Mouse (Mus musculus): ENCODE results near the gene Lrig3. TPM values are rescaled to one million over a fixed set of nuclear protein-coding genes. Genes with fewer than 3 reads are reported as not detected.

Gene Lrig3
- total RNA-seq, 2 experiments from 2014 or later: 1.8 to 2.4 TPM

DNA sequence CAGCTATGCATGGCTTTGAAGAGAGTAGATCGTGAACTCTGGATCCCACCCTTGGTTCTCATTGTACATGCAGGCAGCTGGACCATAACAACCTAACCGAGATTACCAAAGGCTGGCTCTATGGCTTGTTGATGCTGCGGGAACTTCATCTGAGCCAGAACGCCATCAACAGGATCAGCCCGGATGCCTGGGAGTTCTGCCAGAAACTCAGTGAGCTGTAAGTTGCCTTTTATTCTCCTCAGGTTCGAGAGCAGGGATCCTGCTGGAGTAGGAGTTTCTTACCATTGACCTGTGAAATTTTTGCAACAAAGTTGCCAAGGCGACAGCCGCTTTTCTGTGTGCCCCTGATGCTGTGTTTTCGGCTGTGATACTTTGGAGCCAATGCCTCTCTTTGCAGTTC, 31.0 kb downstream of the Lrig3 start:
- ATAC-seq (replicated peaks; ENCODE audit: poor library complexity): no peak

DNA sequence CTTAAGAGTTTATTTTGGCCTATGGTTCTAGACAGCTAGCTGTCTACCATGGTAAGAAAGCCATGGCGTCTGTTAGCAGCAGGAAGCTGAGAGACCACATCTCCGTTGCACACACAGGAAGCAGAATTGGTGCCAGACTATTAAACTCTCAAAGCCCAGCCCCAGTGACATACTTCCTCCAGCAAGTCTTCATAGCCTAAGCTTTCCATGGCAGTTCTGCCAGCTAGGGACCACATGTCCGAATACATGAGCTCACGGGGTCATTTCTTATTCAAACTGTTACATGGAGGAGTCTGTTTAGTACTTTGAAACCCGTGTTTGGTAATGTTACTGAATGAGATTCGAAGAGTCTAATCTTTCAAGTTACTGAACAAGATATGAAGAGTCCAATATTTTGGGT, 33.6 kb downstream of the Lrig3 start:
- ATAC-seq (replicated peaks; ENCODE audit: poor library complexity): no peak

DNA sequence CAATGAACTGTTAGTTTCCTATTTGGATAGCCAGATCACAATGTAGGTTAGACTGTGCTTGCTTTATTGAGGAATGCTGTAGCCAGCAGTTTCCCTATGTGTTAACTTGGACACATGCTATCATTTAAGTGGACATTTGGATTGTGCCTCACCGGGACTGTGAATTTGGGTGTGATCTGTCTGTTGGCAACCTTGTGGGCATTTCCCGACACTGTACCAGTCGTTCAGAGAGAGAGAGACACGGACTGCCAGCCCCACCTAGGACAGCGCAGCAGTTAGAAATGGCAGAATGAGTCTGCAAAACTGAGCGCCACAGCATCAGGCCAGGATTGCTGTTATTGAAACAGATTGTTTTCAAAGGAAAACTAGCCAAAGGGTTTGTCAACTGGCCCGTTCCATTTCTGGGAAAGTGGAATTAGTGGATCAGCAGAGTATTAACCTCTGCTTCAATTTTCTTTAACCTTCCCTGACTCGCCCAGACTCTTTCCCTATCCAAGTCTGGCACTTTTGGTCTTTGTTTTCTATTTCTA, 35.0 kb downstream of the Lrig3 start:
- ATAC-seq (replicated peaks; ENCODE audit: poor library complexity): no peak

DNA sequence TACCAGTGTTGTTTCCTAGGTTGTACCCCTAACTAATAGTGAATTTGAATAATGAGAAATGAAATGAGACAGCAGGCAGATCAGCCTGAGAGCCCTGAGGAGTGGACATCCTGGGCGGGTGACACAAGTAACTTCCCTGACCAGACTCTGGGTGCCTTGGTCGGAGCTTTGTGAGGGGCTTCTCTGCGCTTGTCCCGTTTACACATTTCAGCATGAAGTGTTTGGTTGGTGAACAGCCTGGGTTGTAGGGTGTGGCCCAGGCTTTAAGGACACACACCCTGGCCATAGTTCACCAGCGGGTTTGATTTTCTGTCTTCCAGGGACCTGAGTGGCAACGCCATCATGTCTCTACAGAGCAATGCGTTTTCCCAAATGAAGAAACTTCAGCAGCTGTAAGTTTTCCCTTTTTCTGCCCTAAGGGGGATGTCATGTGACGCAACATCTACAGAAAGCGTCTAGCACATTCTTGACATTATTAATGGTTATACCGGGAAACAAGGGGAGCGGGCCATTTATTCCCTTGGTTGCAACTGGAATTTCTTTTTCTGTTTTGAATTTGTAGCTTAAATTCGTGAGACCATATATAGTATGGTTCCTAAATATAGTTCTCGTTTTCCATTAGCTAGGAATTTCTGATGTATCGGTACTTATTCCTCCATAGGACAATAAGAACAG, 36.2 kb downstream of the Lrig3 start:
- no peak for ATAC-seq (replicated peaks; ENCODE audit: poor library complexity)

DNA sequence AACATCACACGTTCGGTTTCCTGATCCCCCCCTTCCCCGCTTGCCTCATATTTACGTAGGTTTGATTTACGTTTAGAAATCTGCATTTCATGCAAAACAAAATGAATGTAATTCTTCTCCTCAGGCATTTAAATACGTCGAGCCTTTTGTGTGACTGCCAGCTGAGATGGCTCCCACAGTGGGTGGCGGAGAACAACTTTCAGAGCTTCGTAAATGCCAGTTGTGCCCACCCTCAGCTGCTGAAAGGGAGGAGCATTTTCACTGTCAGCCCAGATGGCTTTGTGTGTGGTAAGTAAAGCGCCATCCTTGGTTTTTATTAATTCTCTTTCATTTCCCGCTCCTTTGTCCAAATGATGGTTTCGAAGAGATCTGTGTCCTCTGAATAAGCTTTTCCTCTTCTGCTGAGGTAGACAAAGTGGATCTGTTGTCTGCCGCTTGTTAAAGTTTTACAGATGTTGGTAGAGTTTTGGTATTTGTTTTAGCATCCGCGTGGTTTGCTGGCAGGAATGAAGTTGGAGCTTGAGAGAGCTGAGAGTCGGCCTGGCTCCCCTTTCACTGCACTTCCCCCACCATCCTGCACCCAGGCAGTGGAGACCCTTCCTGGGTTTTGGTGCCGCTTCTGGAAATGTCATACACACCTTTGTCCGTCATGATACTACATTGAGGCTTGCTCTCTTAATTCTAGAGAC, 37.0 kb downstream of the Lrig3 start:
- no peak for ATAC-seq (replicated peaks; ENCODE audit: poor library complexity)

DNA sequence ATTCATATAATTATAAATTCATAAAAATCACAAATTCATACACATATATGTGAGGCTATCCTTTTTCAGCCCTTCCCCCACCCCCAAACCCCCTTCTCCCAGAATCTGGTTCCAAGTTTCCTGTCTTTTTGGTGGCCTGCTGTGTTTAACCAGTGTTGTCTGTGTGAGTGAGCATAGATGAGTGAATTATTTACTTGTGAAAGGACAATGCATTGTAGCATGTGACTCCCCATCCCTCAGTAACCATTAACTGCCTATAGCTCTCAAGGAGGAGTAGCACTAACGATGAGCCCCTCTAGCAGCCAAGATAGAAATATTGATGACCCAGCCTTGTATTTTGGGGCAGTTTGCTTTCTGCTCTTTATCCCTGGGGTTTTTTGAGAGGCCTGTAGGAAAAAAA, 37.9 kb downstream of the Lrig3 start:
- ATAC-seq (replicated peaks; ENCODE audit: poor library complexity): no peak

DNA sequence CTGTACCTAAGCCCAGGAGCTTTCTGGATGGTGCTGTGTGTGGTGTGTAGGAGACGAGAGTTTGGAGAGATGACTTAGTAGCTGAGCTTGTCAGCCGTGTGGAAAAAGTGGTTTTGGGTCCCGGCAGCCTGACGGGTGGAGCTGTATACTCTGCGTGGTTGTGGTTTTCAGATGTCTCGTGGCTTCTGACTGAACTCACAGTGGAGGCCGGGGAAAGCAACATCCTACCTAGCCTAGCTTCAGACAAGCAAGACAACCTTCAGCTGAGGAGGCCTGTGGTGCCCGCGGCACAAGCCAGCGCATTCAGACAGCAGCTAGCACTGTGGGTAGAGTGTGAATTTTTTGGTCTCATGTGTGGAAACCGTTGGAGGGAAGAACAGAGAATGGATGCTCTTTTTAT, 47.7 kb downstream of the Lrig3 start:
- ATAC-seq (replicated peaks; ENCODE audit: poor library complexity): no peak

DNA sequence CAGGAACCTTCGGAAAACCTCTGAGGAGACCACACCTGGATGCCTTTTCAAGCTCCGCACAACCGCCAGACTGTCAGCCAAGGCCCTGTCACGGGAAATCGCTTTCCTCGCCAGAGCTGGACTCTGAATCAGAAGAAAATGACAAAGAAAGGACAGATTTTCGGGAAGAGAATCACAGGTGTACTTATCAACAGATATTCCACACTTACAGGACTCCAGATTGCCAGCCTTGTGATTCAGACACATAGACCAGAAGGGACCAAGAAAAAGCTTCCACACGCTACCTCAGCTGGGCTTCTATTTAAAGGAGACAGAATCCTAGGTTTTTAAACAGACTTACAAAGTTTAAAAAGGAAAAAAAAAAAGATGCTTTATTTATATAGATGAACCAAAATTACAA, 48.7 kb downstream of the Lrig3 start:
- ATAC-seq (replicated peaks; ENCODE audit: poor library complexity): no peak

DNA sequence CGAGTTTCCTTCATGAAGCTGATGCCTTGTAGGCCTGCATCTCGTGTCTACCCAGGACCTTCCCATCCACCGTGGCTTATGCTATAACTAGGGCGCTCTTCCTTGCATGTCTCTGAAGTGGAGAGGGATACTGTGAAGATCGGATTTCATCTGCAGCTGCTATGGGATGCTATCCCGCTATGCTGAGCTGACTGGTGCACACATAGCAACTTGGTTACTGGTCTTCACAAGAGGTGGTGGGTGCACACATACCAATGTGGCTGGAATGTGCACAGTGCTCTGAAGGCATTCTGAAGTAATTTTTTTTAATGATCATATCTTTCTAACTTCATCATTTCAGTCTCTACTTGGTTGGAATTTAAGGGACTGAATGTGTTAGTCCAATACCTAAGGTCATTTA, 49.7 kb downstream of the Lrig3 start:
- ATAC-seq (replicated peaks; ENCODE audit: poor library complexity): no peak

DNA sequence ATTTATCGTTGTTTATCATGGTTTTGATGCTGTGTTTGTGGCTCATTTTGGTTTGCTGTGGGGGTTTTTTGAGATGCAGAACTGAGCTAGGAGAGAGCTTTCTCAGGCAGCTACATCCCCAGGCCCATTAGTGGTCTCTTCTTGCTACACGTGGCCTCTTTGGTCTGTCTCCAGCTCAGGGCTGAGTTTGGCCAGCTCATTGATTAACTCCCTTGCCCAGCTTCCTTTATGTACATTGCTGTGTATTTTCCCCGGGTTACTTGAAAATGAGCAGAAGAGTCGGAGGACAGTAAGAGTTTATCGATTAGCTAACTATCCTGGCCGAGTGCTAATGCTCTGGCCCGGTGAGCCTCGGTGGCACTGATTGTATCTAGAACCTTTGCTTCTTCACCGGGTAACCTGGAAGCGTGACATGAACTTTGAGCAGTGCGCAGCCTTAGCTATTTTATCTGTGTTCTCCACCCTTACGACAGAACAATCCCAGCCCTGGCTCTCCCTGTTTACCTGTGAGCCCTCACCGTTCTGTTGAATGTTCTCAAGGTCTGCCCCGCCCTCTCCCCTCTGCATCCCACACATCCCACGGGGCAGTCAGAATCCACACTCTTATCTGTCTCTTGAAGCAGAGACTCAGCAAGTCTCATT, 53.5 kb downstream of the Lrig3 start:
- ATAC-seq (replicated peaks; ENCODE audit: poor library complexity): no peak

DNA sequence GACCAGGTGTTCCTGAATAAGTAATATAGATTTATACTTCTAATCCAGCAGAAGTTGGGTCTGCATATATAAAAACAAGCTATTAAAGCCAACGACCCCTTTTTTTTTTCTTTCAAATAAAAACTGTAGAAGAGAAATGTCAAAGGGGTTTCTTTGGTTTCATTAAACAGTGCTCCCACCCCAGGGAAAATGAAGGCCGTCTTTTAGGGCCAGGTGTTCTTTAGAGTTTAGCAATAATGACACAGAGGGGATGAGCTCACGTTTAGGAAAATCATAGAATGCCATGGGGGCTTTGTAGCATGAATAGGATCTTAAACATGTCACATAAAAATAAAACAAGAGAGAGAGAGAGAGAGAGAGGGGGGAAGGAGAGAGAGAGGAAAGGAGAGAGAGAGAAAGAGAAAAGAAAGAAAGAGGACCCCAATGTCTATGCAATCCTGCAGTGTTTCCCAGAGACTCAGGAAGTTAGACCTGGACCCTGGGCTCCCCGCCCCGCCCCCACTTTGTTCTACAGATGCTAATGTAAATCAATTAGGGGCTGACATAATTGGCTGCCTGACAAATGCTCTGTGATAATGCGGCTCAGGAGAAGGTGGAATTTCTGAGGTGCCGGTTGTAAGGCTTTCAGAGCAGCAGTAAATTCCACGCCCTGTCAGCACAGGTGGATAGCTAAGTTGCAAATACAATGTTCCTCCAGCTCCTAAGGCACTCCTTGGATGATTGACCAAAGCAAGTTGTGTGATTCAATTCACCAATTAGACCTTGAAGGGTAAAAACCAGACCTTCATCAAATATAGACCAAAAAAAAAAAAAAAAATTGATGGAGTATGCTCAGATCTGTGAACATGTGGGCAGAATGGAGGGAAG, 62.8 kb downstream of the Lrig3 start:
- ATAC-seq (replicated peaks; ENCODE audit: poor library complexity): no peak

DNA sequence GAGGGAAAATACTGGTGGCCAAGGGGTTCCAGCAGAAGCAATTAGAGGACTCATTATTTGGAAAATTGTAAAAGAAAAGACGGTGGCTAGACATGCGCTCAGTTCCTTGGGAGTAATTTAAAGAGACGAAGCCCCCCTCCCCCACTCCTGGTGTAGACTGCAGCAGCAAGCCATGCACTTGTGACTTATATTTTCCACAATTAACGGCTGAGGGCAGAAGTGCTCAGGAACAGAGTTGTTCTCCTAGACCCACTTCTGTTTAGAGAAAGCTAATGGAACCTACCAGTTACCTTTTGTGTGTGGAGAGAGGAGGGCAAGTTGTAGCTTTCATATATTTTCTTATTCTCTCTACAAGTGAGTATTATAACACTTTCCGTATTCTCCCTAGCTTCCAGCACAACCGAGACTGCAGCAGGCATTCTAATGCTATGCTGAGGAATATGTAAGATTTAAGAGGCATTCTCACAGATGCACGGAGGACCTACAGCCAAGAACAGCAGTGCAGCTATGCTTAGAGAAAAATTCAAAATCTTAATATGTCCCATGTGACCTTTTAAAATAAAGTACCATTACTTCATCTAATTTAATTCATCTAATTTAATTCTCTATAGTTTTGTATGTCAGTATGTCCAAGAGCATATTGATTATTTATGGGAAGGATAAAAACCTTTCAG, 63.6 kb downstream of the Lrig3 start:
- no peak for ATAC-seq (replicated peaks; ENCODE audit: poor library complexity)

DNA sequence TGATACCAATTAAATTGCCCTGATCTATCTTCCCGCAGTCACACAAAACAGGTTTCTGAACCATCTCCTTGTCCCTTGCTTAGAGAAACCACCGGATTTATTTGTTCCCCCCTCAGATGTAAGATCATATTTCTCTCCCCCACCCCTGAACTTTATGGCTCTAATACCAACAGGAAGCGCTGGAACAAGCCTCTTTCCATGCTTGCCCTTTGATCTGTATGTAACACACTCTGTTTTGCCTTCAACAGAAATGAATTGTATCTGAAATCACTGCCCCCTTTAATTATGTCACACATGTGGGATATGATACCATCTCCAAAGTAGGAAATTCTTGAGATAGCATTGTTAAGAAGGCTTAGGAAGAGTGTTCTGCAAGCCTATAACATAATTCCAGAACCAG, 90.9 kb downstream of the Lrig3 start:
- ATAC-seq (replicated peaks; ENCODE audit: poor library complexity): no peak

DNA sequence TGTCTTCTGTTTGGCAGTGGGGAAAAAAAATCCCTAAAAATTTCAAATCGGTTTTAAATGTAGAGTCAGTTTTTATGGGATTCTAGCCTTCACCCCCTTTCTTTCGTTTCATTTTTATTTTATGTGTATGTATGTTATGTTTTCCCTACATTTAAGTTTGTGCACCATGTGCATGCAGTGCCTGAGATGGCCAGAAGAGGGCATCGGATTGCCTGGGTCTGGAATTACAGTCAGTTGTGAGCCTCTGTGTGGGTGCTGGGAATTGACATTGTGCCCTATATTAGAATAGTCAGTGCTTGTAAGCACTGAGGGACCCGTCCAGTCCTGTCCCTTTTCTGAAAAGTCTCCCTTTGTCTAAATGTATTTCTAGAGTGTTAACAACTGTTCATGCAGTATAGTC, 96.8 kb downstream of the Lrig3 start:
- no peak for ATAC-seq (replicated peaks; ENCODE audit: poor library complexity)

Data from megakaryocyte progenitor cell, adult 5-6 weeks (primary cell).